Mouse (Mus musculus): ENCODE results near the gene Zmiz1.

The Zmiz1 gene

DNA sequence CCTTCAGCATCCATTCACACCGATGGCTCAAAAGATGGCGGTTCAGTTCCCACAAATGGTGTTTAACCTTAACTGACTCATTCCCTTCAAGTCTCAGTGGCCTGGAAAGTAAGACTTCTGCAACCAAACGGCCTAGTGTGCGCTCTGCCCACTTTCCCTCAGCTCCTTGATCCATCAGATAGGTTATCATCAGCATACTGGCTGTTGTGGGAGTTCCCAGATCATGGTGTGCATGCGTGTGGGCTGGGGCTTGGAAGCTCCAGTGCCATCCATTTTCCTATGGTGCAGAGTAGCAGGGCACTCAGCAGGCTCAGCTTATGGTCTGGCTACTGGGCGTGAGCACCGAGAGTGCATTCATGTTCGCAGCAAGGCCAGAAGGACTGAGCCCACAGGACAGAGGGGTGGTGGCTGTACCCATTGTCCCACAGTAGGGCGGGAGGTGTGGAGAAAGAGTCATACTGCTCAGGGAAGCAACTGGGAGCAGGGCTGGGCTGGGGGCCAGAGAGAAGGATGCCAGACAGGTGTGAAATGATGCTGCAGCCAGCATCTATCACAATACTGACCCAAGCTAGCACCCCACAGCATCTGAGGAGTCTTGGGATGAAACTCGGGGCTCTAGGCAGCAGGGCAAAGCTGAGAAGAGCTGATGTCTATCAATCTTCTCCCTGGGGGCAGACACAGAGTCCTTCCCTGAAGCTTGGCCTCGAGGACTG lies 33.7 kb downstream of the Zmiz1 start:
- no peak for DNase-seq (ENCODE audit: low read depth)

- peak; percentile 55 for DNase-seq (ENCODE audit: low read depth)
These were observed 34.6 kb downstream of the Zmiz1 start for GRCm38 (mm10) chr14:25493301-25494241.

DNA sequence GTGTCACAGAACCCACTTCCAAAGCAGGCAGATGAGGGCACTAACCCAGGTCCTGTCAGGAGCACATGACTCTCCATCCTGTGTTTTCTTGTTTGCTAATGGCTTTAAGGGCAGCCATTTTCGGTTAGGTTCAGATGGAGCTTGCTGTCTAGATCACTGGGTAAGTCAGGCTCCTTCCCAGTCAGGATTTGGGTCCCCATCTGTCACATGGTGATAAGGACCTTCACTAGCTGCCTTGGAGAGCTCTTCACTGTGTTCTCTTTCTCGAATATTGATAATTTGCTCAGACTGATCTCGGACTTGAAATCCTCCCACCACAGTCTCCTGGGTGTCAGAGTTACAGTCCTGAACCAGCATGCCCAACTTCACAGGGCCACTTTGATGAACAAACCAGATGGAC lies 35.8 kb downstream of the Zmiz1 start:
- DNase-seq (ENCODE audit: low read depth) = no peak

- no peak for DNase-seq (ENCODE audit: low read depth)
These were observed 37.1 kb downstream of the Zmiz1 start for GRCm38 (mm10) chr14:25496116-25496515.

DNA sequence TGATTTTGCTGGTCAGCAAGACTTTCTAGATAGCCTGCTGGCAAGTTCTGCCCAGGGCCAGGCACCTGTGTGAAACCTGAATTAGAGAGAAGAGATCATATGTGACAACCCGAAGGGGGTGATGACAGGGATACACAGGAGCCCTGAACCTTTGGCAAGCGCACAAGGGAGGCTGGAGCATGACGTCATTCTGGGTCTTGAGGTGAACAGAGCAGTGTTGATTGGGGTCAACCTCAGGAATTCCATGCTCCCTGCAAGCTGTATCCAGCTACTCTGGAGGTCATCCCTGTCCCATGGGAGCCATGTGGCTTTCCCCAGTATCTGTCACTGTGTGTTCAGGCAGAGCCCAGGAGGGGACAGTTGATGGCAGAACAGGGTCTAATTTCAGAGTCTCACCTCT lies 38.0 kb downstream of the Zmiz1 start:
- no peak for DNase-seq (ENCODE audit: low read depth)

GRCm38 (mm10) chr14:25497596-25497995 lies 38.6 kb downstream of the Zmiz1 start:
- DNase-seq (ENCODE audit: low read depth) = no peak

GRCm38 (mm10) chr14:25498367-25498766 lies 39.4 kb downstream of the Zmiz1 start:
- no peak for DNase-seq (ENCODE audit: low read depth)

DNA sequence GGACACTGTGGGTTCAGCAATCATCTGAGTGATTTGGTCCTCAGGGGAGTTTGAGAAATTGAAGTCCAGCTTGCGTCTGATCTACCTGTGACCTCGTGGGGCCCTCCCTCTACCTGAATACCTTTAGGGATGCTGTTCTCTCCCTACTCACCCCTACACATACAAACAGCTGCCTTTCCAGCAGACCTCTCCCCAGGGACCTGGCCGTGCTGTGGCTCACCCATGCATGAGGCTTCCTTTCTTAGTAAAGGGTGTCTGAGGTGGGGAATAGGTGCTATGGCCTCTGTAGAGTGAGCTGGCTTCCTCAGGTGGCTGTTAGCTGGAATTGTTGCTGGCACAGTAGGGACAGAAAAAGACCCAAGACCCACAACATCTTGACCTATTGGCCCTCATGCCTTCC lies 40.5 kb downstream of the Zmiz1 start:
- DNase-seq (ENCODE audit: low read depth) = no peak

GRCm38 (mm10) chr14:25500511-25501120 lies 41.6 kb downstream of the Zmiz1 start:
- no peak for DNase-seq (ENCODE audit: low read depth)

GRCm38 (mm10) chr14:25501481-25501880 lies 42.5 kb downstream of the Zmiz1 start:
- DNase-seq (ENCODE audit: low read depth) = no peak

- DNase-seq (ENCODE audit: low read depth) = no peak
These were observed 43.4 kb downstream of the Zmiz1 start for GRCm38 (mm10) chr14:25502355-25502754.

- DNase-seq (ENCODE audit: low read depth) = no peak
These were observed 45.3 kb downstream of the Zmiz1 start for GRCm38 (mm10) chr14:25504241-25504640.

DNA sequence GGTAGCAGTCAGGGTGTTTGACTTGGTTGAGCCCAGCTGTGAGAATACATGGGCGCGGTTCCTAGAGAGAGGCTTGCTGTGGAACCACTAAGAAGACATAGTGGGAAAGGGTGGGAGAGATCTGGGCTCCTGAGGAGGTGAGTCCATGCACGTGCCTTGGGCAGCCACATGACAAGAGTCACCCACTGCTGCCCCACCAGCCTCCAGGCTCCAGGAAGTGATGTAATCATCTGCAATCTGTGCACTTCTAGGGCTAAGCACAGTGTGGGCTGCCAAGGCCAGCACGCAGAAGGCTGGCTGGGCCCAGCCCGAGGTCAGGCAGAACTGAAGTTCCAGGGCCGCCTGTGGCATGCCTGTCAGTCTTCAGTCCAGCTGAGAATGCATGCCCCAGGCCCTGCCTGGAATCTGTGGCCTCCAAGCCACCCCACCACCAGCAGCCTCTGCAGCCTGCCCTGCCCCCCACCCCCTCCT lies 46.3 kb downstream of the Zmiz1 start:
- DNase-seq (ENCODE audit: low read depth) = peak; percentile 55

DNA sequence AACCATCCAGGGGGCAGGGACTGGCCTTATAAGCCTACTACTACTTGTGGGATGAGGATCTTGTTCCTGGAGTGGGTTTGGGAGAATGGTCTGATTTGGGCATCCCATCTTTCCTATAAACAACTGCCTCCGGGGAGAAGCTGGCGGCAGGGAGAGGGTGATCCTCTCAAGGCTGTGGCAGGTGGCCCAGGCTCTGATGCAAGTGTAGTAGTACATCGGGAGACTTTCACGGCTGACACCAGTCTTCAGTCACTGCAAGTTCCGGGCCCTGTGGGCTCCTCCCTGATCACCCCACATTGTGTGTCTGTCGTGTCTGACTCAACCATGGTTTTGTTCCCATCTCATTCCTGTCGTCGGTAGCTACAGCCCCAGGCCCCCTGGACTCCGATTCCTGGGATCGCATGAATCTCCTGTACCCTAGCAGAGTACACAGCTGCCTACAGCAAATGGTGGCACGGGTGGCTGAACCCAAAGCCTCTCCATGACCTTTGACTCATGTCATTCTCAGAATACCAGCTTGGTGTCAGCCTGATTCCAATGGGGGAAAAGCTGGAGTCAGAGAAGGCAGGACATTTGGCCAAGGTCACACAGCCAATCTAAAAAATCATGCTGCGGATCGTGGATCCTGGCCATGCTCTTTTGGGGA lies 49.2 kb downstream of the Zmiz1 start:
- DNase-seq (ENCODE audit: low read depth) = no peak

GRCm38 (mm10) chr14:25508757-25509139 lies 49.8 kb downstream of the Zmiz1 start:
- DNase-seq (ENCODE audit: low read depth) = no peak

DNA sequence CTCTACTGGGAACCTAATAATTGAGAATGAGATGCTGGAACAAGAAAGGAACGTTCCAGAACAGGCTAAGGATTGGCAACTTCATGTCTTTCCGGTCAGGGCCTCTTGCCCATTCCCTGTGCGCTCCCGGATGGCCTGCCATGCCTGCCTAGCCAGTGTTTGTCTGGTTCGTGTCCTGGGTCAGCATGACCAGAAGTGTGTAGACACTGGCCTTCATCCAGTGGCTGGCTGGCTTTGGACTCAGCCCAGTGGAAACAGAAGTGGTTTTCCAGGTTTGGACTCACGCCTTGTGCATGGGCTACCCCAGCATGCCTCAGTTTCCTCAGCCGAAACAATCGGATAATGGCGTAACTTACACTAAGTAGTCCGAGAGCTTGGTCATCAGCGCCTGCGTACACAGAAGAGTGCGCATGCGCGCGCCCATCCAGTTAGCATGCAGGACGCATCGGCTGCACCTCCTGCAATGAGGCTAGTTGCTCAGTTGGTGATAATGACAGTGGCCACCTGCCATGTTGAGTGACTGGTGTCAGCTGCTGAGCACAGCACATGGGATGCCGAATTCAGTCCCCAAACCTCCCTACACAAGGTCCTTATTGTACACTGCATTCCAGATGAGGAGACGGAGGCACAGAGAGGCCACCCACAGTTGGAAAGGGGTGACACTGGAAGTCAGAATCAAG lies 50.6 kb downstream of the Zmiz1 start:
- DNase-seq (ENCODE audit: low read depth) = no peak

- DNase-seq (ENCODE audit: low read depth) = no peak
These were observed 51.4 kb downstream of the Zmiz1 start for GRCm38 (mm10) chr14:25510362-25510761.

DNA sequence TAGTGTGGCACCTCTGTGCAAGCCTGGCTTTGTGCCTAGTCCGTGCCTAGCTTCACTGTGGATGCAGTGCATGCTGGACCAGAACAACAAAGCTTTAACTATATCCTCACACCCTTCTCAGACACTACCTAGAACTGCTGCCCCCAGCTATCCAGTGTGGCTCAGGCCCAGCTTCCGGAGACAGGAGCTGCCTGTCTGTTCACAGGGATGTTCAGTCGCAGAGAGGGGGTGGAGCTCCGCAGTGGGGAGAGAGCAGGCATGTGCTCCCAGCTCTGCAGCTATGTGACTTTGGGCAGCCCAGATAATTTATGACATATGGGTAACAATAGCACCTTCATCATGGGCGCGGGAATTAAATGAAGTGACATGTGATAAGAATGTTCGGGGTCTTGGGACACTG lies 52.0 kb downstream of the Zmiz1 start:
- no peak for DNase-seq (ENCODE audit: low read depth)

GRCm38 (mm10) chr14:25511564-25511963 lies 52.6 kb downstream of the Zmiz1 start:
- no peak for DNase-seq (ENCODE audit: low read depth)

DNA sequence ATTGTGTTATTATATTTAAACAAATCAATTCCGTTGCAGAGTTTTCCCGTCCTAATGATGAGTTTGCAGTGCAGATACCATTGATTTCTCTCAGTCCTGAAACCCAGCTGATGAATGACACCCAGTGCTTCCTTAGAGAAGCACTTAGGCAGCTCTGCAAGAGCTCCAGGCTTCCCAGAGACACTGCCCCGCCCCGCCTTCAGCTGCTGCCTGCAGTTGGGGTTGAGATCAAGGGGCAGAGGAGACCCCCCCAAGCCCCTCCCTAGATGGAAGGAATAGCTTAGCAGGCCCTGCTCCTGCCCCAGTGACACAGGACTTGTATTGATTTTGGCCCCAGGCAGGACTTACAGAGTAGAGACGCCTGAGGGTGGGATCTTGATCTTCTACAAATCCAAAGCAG lies 53.0 kb downstream of the Zmiz1 start:
- DNase-seq (ENCODE audit: low read depth) = no peak

DNA sequence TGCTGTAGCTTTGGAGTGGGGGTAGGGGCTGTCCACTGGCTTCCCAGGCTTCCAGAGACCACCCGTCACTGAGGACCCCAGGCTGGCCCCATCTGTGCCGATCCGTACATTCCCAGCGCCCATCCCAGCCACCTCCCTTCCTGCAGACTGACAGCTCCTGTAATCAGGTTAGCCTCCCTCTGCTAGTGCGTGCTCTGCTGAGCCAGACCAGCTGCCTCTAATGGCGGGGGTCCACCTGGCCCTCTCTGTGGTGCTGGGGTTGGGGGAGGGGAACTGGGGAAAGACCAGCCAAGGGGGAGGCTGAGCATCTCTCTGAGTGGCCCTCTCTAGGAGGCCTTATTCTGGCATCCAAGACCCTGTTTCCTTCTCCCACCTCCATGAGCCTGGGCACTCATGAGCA lies 53.8 kb downstream of the Zmiz1 start:
- no peak for DNase-seq (ENCODE audit: low read depth)

GRCm38 (mm10) chr14:25513496-25513895 lies 54.5 kb downstream of the Zmiz1 start:
- DNase-seq (ENCODE audit: low read depth) = no peak
